Mouse (Mus musculus): ENCODE results near the gene Sephs2. TPM values are rescaled to one million over a fixed set of nuclear protein-coding genes. Genes with fewer than 3 reads are reported as not detected.
"Not testable (repeated sequence)": the region's sequence is repeated elsewhere in the genome, so short reads cannot be mapped to it uniquely, and the experiment has no call there.

Sephs2 gene
- polyA plus RNA-seq, 1 experiment from 2014 or later, result 87.2 TPM

DNA sequence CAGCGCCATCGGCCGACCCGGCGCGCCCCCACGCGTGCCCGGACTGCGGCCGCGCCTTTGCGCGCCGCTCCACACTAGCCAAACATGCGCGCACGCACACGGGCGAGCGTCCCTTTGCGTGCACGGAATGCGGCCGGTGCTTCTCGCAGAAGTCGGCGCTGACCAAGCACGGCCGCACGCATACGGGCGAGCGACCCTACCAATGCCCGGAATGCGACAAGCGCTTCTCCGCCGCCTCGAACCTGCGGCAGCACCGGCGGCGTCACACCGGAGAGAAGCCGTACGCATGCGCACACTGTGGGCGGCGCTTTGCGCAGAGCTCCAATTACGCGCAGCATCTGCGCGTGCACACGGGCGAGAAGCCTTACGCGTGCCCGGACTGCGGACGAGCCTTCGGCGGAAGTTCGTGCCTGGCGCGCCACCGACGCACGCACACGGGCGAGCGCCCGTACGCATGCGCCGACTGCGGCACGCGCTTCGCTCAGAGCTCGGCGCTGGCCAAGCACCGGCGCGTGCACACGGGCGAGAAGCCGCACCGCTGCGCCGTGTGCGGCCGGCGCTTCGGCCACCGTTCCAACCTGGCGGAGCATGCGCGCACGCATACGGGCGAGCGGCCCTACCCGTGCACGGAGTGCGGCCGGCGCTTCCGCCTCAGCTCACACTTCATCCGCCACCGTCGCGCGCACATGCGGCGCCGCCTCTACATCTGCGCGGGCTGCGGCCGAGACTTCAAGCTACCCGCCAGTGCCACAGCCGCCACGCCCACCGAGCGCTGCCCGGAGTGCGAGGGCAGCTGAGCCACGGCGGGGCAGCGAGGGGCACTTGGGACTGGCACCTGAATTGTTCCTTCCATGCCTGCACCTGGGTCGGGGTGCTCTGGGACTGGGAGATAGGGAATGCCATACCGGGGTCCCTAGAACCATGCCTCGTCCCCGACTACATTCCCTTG lies 19.8 kb downstream of the Sephs2 start:
- ATAC-seq (ENCODE audit: insufficient number of reproducible peaks, low FRiP score), result peak; percentile 92
- Histone ChIP-seq H3K4me3 (peak overlapping the region; percentile 55), H3K36me3 (peaks cover 26% of the 10 kb centered on the region), H3K9ac (peak overlapping the region; percentile 76), H3K4me1 (replicated peaks) (peaks cover 11% of the 10 kb centered on the region), H3K9me3 (replicated peaks) (no peaks in the 10 kb centered on the region), H3K4me2 (peak overlapping the region; percentile 73), H3K27me3 (replicated peaks) (no peaks in the 10 kb centered on the region), H3K27ac (ENCODE audit: poor library complexity, severe bottlenecking) (peak overlapping the region; percentile 71)
- under 1% methylated on average over 136 of the region's 136 CpGs for WGBS

DNA sequence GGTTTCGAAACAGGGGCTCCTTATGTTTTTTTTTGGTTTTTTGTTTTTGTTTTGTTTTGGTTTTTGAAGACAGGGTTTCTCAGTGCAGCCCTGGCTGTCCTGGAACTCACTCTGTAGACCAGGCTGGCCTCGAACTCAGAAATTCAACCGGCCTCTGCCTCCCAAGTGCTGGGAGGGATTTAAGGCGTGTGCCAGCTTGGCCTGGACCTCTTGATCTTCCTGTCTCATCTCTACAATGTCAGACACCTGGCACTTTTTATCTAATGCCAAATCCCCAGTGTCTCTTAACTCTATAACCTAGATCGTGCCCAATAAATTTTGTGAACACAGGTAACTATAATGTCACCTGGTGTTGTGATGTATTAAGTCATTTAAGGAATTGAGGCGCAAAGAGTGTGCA lies 20.5 kb downstream of the Sephs2 start:
- no peak for ATAC-seq (ENCODE audit: insufficient number of reproducible peaks, low FRiP score)
- peak overlapping the region; percentile 73 for H3K4me2 ChIP-seq
- WGBS, result 79% methylated on average over 6 of the region's 6 CpGs

DNA sequence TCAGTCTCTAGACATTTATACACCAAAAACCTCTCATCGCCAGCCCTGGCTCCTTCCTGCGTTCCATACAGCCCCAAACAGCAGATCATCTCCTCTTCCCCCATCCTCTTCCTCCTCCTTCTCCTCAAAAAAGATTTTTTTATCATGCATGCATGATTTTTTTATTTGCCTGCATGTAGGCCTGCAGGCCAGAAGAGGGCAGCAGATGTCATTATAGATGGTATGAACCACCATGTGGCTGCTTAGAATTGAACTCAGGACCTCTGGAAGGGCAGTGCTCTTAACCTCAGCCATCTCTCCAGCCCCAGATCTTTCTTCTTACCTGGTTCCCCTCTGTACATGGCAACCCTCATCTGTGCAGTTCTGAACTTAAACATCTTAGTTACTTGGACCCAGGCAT lies 21.4 kb downstream of the Sephs2 start:
- Histone ChIP-seq H3K4me1 (replicated peaks) (peaks cover 8% of the 10 kb centered on the region), H3K4me2 (no peak overlapping the region), H3K36me3 (peaks cover 25% of the 10 kb centered on the region), H3K27me3 (replicated peaks) (no peaks in the 10 kb centered on the region), H3K9me3 (replicated peaks) (no peaks in the 10 kb centered on the region), H3K27ac (ENCODE audit: poor library complexity, severe bottlenecking) (no peak overlapping the region), H3K4me3 (no peak overlapping the region), H3K9ac (no peak overlapping the region)
- WGBS, result 94% methylated on average over 2 of the region's 2 CpGs
- no peak for ATAC-seq (ENCODE audit: insufficient number of reproducible peaks, low FRiP score)

More for the DNA sequence above, 20.5 kb downstream of the Sephs2 start:
- Histone ChIP-seq H3K27me3 (replicated peaks) (no peaks in the 10 kb centered on the region), H3K4me3 (peak overlapping the region; percentile 55), H3K9ac (peak overlapping the region; percentile 76), H3K9me3 (replicated peaks) (no peaks in the 10 kb centered on the region), H3K4me1 (replicated peaks) (peaks cover 8% of the 10 kb centered on the region), H3K27ac (ENCODE audit: poor library complexity, severe bottlenecking) (peak overlapping the region; percentile 71), H3K36me3 (peaks cover 26% of the 10 kb centered on the region)

DNA sequence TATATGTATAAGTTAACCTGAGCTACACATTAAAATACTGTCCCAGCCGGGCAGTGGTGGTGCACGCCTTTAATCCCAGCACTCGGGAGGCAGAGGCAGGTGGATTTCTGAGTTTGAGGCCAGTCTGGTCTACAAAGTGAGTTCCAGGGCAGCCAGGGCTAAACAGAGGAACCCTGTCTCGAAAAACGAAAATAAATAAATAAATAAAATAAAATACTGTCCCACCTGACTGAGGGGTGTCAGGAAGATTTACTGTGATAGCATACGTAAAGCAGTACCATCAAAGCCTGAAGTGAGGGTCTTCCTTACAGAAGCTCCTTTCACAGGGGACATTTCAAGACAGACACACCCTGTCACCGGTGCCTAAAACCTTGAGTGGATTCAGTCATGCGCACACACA lies 23.3 kb downstream of the Sephs2 start:
- not testable (repeated sequence) for H3K27ac ChIP-seq (ENCODE audit: poor library complexity, severe bottlenecking); H3K9me3 ChIP-seq (replicated peaks)
- peaks cover 27% of the 10 kb centered on the region for H3K36me3 ChIP-seq

DNA sequence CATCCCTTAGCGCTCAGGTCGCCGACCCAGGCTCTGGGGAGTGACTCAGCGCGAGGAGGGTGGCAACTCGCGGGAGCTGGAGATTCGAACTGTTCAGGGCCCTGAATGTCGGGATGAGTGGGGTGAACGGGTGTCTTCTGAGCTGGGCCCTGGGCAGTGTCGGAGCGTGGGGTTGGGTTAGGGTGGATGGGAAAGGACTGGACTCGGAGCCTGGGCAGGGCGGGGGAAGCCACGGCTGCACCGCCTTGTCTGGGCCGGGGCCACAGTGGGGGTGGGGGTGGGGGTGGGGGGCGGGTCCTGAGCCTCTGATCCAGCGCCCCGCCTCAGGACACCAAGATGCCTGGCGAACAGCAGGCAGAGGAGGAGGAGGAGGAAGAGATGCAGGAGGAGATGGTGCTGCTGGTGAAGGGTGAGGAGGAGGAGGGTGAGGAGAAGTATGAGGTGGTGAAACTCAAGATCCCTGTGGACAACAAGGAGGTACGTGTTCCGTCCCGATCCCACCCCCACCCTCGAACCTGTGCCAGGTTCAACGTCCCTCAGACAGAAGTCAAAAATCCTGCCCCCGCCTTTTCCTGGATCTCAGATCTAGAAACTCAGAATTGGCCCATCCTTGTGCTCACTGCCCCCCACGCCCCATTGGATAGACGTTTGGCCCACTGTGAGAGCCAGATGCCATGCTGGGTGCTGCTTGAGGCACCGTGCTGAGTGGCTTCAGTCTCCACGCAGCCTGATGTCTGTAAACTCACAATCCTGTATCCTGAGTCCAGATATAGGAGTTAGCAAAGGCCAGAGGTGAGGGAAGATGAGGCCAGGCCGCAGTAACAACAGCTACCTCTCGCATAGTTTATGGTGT lies 29.0 kb downstream of the Sephs2 start:
- Histone ChIP-seq H3K4me2 (peak overlapping the region; percentile 93), H3K27ac (ENCODE audit: poor library complexity, severe bottlenecking) (peak overlapping the region; percentile 92), H3K4me1 (replicated peaks) (peaks cover 24% of the 10 kb centered on the region), H3K36me3 (peaks cover 24% of the 10 kb centered on the region), H3K9me3 (replicated peaks) (no peaks in the 10 kb centered on the region), H3K9ac (peak overlapping the region; percentile 91), H3K27me3 (replicated peaks) (no peaks in the 10 kb centered on the region), H3K4me3 (peak overlapping the region; percentile 83)
- WGBS, result 12% methylated on average over 30 of the region's 33 CpGs
- ATAC-seq (ENCODE audit: insufficient number of reproducible peaks, low FRiP score), result peak; percentile 67

More for the DNA sequence above, 23.3 kb downstream of the Sephs2 start:
- not testable (repeated sequence) for H3K27me3 ChIP-seq (replicated peaks); ATAC-seq (ENCODE audit: insufficient number of reproducible peaks, low FRiP score); H3K4me2 ChIP-seq; H3K9ac ChIP-seq; H3K4me3 ChIP-seq
- 90% methylated on average over 8 of the region's 8 CpGs for WGBS
- H3K4me1 ChIP-seq (replicated peaks), result peaks cover 16% of the 10 kb centered on the region

DNA sequence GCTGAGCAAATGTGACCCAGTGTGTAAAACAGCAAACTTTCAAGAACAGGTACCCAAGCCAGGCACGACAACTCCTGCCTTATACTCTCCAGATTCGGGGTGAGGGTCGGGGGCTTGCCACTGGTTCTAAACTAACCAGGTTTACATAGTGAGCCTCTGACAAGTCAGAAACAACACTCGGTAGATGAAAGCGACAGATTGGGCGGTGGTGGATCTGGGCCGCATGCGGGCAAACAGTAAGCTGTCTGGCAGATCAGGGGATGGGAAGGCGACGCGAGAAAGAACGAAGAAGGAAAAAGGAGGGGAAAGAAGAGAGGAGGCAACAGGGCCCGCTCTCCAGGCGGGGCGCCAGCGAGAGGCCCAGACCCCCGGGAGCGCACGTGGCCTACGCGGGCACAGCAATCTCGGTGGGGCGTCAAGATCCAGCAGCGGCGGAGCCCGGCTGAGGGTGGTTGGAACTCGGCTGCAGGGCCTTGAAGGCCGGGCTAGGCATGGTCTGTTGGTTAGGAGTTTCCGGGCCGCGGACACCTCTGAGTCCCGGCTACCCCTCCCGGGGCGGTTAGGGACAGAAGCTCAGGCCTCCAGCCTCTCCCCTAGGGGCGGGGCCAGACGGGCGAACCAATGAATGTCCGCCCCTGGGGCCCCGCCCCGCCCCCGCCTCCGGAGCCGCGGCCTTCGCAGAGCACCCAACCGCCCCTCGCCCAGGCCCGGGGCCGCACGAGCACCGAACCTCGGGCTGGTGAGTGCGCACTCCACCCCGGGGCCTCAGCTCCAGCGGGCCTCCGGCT lies 29.8 kb downstream of the Sephs2 start, which contains the start of gene Zfp771:
Gene Zfp771 (plus strand): TSS at position 405 of the 788 bp plus-strand sequence.
- Histone ChIP-seq H3K27ac (ENCODE audit: poor library complexity, severe bottlenecking) (peak within 1 kb of the TSS; percentile 92), H3K36me3 (peaks cover 17% of the 10 kb centered on the region), H3K4me2 (peak within 1 kb of the TSS; percentile 93), H3K27me3 (replicated peaks) (no peaks in the 10 kb centered on the region), H3K9me3 (replicated peaks) (no peaks in the 10 kb centered on the region), H3K4me1 (replicated peaks) (peaks cover 24% of the 10 kb centered on the region), H3K9ac (peak within 1 kb of the TSS; percentile 91), H3K4me3 (peak within 1 kb of the TSS; percentile 83)
- under 1% methylated on average over 53 of the region's 56 CpGs for WGBS
- ATAC-seq (ENCODE audit: insufficient number of reproducible peaks, low FRiP score), result peak; percentile 97

DNA sequence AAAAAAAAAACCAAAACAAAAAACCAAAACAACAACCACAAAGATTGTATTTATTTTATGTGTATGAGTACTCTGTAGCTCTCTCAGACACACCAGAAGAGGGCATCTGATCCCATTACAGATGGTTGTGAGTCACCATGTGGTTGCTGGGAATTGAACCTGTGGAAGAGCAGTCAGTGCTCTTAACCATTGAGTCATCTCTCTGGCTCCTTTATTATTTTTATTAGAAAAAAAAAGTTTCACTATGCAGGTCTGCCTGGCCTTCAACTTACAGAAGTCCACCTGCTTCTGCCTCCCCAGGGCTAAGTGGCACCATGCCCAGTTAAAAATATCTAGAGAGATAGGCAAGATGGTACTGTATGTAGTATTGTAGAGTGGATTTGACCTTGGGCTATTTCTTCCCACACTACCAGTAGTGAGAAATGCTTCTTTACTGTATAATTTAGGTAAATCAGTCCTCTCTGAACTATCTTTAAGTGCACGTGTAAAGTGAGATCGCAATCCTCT lies 30.4 kb downstream of the Sephs2 start:
- WGBS, result 32% methylated on average over 2 of the region's 2 CpGs
- ATAC-seq (ENCODE audit: insufficient number of reproducible peaks, low FRiP score), result no peak
- peaks cover 23% of the 10 kb centered on the region for H3K36me3 ChIP-seq

DNA sequence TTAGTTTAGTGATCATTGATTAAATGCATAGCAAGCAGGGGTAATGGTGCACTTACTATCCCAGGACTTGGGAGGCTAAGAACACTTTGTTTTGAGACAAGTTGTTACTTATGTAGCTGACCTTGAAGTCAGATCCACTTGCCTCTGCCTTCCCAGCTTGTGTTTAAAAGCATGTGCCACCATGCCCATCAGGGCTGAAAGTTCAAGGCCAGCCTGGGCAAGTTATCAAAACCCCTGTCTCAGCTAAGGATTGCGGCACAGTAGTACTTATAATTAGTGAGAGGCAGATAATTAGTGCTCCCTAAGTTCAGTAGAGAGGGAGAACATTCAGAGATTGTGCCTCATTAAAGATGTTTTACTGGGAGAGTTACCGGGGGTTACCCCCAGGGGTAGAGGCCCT lies 39.1 kb downstream of the Sephs2 start:
- H3K27me3 ChIP-seq (replicated peaks), result no peaks in the 10 kb centered on the region
- no peaks in the 10 kb centered on the region for H3K9me3 ChIP-seq (replicated peaks)
- WGBS, result 94% methylated on average over 2 of the region's 2 CpGs
- H3K27ac ChIP-seq (ENCODE audit: poor library complexity, severe bottlenecking), result no peak overlapping the region
- peaks cover 27% of the 10 kb centered on the region for H3K4me1 ChIP-seq (replicated peaks)
- H3K4me3 ChIP-seq, result no peak overlapping the region
- ATAC-seq (ENCODE audit: insufficient number of reproducible peaks, low FRiP score), result no peak
- 0 out of 2 replicates have a peak overlapping the region, but pooled peaks have one; percentile 4 for H3K4me2 ChIP-seq
- peak overlapping the region; percentile 51; the same call in 1 of the 2 replicates for H3K9ac ChIP-seq
- H3K36me3 ChIP-seq, result peaks cover 57% of the 10 kb centered on the region

More for the DNA sequence above, 30.4 kb downstream of the Sephs2 start:
- Histone ChIP-seq H3K9ac (peak overlapping the region; percentile 91), H3K4me1 (replicated peaks) (peaks cover 24% of the 10 kb centered on the region), H3K4me2 (peak overlapping the region; percentile 93), H3K27ac (ENCODE audit: poor library complexity, severe bottlenecking) (peak overlapping the region; percentile 92), H3K27me3 (replicated peaks) (no peaks in the 10 kb centered on the region), H3K9me3 (replicated peaks) (no peaks in the 10 kb centered on the region), H3K4me3 (peak overlapping the region; percentile 83; the same call in 1 of the 2 replicates)

DNA sequence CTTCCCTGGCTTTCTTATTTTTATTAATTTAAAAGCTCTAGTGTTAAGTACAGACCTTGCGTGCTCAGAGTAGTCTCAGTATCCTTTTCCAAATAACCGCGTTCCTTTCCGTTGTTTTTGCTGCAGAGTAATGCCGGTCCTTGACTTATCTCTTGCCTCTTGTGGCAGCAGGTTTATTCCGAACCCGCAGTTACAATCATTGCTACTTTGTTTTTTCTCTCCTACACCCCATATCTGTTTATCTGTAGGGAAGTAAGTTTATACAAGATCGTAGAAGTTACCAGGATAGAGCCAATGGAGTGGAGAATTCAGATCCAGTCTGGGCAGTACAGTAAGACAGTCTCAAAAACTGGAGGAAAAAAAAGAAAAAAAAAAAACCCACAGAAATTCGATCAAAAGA lies 40.1 kb downstream of the Sephs2 start:
- H3K4me2 ChIP-seq, result peak overlapping the region; percentile 76
- no peaks in the 10 kb centered on the region for H3K9me3 ChIP-seq (replicated peaks)
- no peak for ATAC-seq (ENCODE audit: insufficient number of reproducible peaks, low FRiP score)
- H3K27me3 ChIP-seq (replicated peaks), result no peaks in the 10 kb centered on the region
- WGBS, result 2% methylated on average over 9 of the region's 9 CpGs
- peak overlapping the region; percentile 97; the same call in 1 of the 2 replicates for H3K27ac ChIP-seq (ENCODE audit: poor library complexity, severe bottlenecking)
- H3K36me3 ChIP-seq, result peaks cover 60% of the 10 kb centered on the region
- H3K9ac ChIP-seq, result peak overlapping the region; percentile 90
- H3K4me3 ChIP-seq, result peak overlapping the region; percentile 71
- peaks cover 32% of the 10 kb centered on the region for H3K4me1 ChIP-seq (replicated peaks)

DNA sequence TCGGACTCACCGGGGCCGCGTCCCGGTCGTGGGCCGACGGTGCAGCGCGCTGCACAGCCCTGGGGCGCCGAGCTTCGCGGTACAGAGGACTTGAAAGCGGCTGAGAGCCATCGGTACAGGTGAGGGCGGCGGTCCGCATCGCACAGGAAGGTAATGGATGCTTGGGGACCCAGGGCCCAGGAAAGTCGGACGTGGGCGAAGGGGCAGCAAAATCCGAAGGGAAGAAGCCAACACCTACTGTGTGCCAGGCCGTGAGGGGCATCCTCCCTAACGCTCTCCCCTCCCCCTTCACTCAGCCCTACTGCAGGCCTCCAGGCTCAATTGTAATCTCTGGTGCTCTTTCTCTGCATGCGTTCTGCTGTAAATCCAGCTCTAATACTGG lies 40.5 kb downstream of the Sephs2 start:
- WGBS, result under 1% methylated on average over 27 of the region's 27 CpGs
- peaks cover 55% of the 10 kb centered on the region for H3K36me3 ChIP-seq

More for the DNA sequence above, 40.5 kb downstream of the Sephs2 start:
- H3K27me3 ChIP-seq (replicated peaks), result no peaks in the 10 kb centered on the region
- H3K4me1 ChIP-seq (replicated peaks), result peaks cover 32% of the 10 kb centered on the region
- H3K27ac ChIP-seq (ENCODE audit: poor library complexity, severe bottlenecking), result peak overlapping the region; percentile 97
- H3K4me2 ChIP-seq, result peak overlapping the region; percentile 76
- peak; percentile 52 for ATAC-seq (ENCODE audit: insufficient number of reproducible peaks, low FRiP score)
- peak overlapping the region; percentile 90 for H3K9ac ChIP-seq
- peak overlapping the region; percentile 71 for H3K4me3 ChIP-seq
- H3K9me3 ChIP-seq (replicated peaks), result no peaks in the 10 kb centered on the region

Measured in heart, embryonic 12.5 days (tissue).